Comparison of ENCODE assay signal across 10 mouse cellular contexts in genomic region chr15:101220905-101221297, GRCm38 (mm10). TPM values are rescaled to one million over a fixed set of nuclear protein-coding genes. Genes with fewer than 3 reads are reported as not detected.
A peak's percentile ranks its signal among the peaks of the same experiment; 100 is the strongest.
DNase-seq lines count a peak whose midpoint lies in the region; ATAC-seq and TF ChIP-seq lines count a peak whose summit lies in the region.
"Had no signal": no experiment of that assay in that cellular context is flagged by ENCODE, and none has a peak within 500 bp of the region (broad histone marks: within the 10 kb centered on the region; RNA-seq: fewer than 3 reads in every experiment).

No protein-coding gene starts in this region.

- no peak for TF ChIP-seq CTCF in lung, embryonic 14.5 days (IDR thresholded peaks at IDR 0.05; ENCODE audit: low read depth)
- no peak for TF ChIP-seq CTCF in lung, adult 2 months (IDR thresholded peaks at IDR 0.05; ENCODE audit: insufficient read depth, low read length)

- ATAC-seq in lung, embryonic 14.5 days (ENCODE audit: insufficient read depth): no peak
- ATAC-seq in embryonic facial prominence, embryonic 14.5 days (ENCODE audit: low read depth): peak; percentile 64
- peak; percentile 48 for ATAC-seq in limb, embryonic 12.5 days (ENCODE audit: insufficient number of reproducible peaks, insufficient read depth, low FRiP score, low TSS enrichment, low read depth)
- no peak for ATAC-seq in stomach, embryonic 15.5 days (ENCODE audit: insufficient read depth, low FRiP score, low read depth)
- ATAC-seq in inflammation-experienced regulatory T-cells, adult 6 months: no peak

- no peak overlapping the region for H3K27ac ChIP-seq in lung, embryonic 14.5 days (ENCODE audit: low read depth)
- peak overlapping the region; percentile 81 for H3K27ac ChIP-seq in embryonic facial prominence, embryonic 14.5 days (replicated peaks; ENCODE audit: low read depth, low read length)
- peak overlapping the region; percentile 88 for H3K27ac ChIP-seq in limb, embryonic 12.5 days
- peak overlapping the region; percentile 44; the same call in 1 of the 2 replicates for H3K27ac ChIP-seq in stomach, embryonic 15.5 days

- H3K27me3 ChIP-seq in lung, embryonic 14.5 days (ENCODE audit: insufficient read depth, low read length): 0 out of 2 replicates have a peak, but pooled peaks cover 5% of the 10 kb centered on the region
- H3K27me3 ChIP-seq in embryonic facial prominence, embryonic 14.5 days (replicated peaks; ENCODE audit: control insufficient read depth, insufficient read depth, low read length): no peaks in the 10 kb centered on the region
- peaks cover 8% of the 10 kb centered on the region for H3K27me3 ChIP-seq in limb, embryonic 12.5 days
- H3K27me3 ChIP-seq in stomach, embryonic 15.5 days (replicated peaks): no peaks in the 10 kb centered on the region

- H3K36me3 ChIP-seq in lung, embryonic 14.5 days (ENCODE audit: insufficient read depth): no peaks in the 10 kb centered on the region
- H3K36me3 ChIP-seq in embryonic facial prominence, embryonic 14.5 days (ENCODE audit: control insufficient read depth, insufficient read depth, low read length): no peaks in the 10 kb centered on the region
- no peaks in the 10 kb centered on the region for H3K36me3 ChIP-seq in limb, embryonic 12.5 days
- no peaks in the 10 kb centered on the region for H3K36me3 ChIP-seq in stomach, embryonic 15.5 days
- H3K36me3 ChIP-seq: lung, embryonic 15.5 days had no signal

- 7% methylated on average over 8 of the region's 8 CpGs for WGBS in lung, embryonic 14.5 days
- WGBS in lung, adult 2 months: 29% methylated on average over 8 of the region's 8 CpGs
- WGBS in embryonic facial prominence, embryonic 14.5 days: 4% methylated on average over 8 of the region's 8 CpGs
- 6% methylated on average over 8 of the region's 8 CpGs for WGBS in limb, embryonic 12.5 days
- 16% methylated on average over 8 of the region's 8 CpGs for WGBS in stomach, embryonic 15.5 days

- DNase-seq in lung, embryonic 14.5 days: no peak
- no peak for DNase-seq in lung, adult 2 months
- peak; percentile 94 for DNase-seq in embryonic facial prominence, embryonic 14.5 days (ENCODE audit: low spot score)
- DNase-seq in adrenal gland, adult (ENCODE audit: inconsistent age in 2 of 2, low spot score in 1 of 2): no peak
- DNase-seq: cerebellum, adult 9-10 months; right cerebral cortex, postnatal 14 days had no signal

- peak overlapping the region; percentile 55; the same call in 1 of the 2 replicates for H3K4me2 ChIP-seq in lung, embryonic 14.5 days
- H3K4me2 ChIP-seq in embryonic facial prominence, embryonic 14.5 days (ENCODE audit: low read depth, low read length): peak overlapping the region; percentile 50
- peak overlapping the region; percentile 79 for H3K4me2 ChIP-seq in limb, embryonic 12.5 days
- H3K4me2 ChIP-seq in stomach, embryonic 15.5 days: no peak overlapping the region

- no peak overlapping the region for H3K9ac ChIP-seq in lung, embryonic 14.5 days
- no peak overlapping the region for H3K9ac ChIP-seq in embryonic facial prominence, embryonic 14.5 days (ENCODE audit: low read depth, low read length)
- H3K9ac ChIP-seq in limb, embryonic 12.5 days (replicated peaks): no peak overlapping the region
- no peak overlapping the region for H3K9ac ChIP-seq in stomach, embryonic 15.5 days

- H3K4me3 ChIP-seq in lung, embryonic 14.5 days (ENCODE audit: low read depth, low read length): no peak overlapping the region
- H3K4me3 ChIP-seq in lung, adult 2 months (replicated peaks; ENCODE audit: extremely low read depth, low read depth, low read length): no peak overlapping the region
- no peak overlapping the region for H3K4me3 ChIP-seq in embryonic facial prominence, embryonic 14.5 days (ENCODE audit: low read depth, low read length)
- peak overlapping the region; percentile 23; the same call in 1 of the 2 replicates for H3K4me3 ChIP-seq in limb, embryonic 12.5 days (replicated peaks)
- no peak overlapping the region for H3K4me3 ChIP-seq in stomach, embryonic 15.5 days (replicated peaks)

- H3K9me3 ChIP-seq in lung, embryonic 14.5 days (ENCODE audit: low read depth, low read length): no peaks in the 10 kb centered on the region
- no peaks in the 10 kb centered on the region for H3K9me3 ChIP-seq in embryonic facial prominence, embryonic 14.5 days (ENCODE audit: control insufficient read depth, low read length)
- no peaks in the 10 kb centered on the region for H3K9me3 ChIP-seq in limb, embryonic 12.5 days
- H3K9me3 ChIP-seq in stomach, embryonic 15.5 days: no peaks in the 10 kb centered on the region
- H3K9me3 ChIP-seq: lung, embryonic 15.5 days had no signal

- no peak for TF ChIP-seq POLR2A in lung, adult 2 months (IDR thresholded peaks at IDR 0.05; ENCODE audit: borderline replicate concordance, extremely low read depth, low read depth, low read length)

- H3K4me1 ChIP-seq in lung, embryonic 14.5 days (ENCODE audit: insufficient read depth): peaks cover 14% of the 10 kb centered on the region; the same call in 1 of the 2 replicates
- H3K4me1 ChIP-seq in lung, adult 2 months (ENCODE audit: control insufficient read depth, insufficient read depth, low read length): peaks cover 10% of the 10 kb centered on the region
- H3K4me1 ChIP-seq in embryonic facial prominence, embryonic 14.5 days (ENCODE audit: control insufficient read depth, insufficient read depth, low read length): peaks cover 27% of the 10 kb centered on the region
- peaks cover 49% of the 10 kb centered on the region for H3K4me1 ChIP-seq in limb, embryonic 12.5 days (replicated peaks)
- peaks cover 41% of the 10 kb centered on the region for H3K4me1 ChIP-seq in stomach, embryonic 15.5 days

RNA-seq across cellular contexts. Expression of gene Grasp, which starts 3.1 kb away (rescaled TPM):
- polyA plus RNA-seq in lung, embryonic 14.5 days (2014; fragmentation: Nextera tagmentation; extraction: Ambion mirVana): 7.8 and 10.4 TPM in 2 replicates
- 36.6 and 58.8 TPM in 2 replicates for polyA plus RNA-seq in lung, adult 2 months (2012; rRNA removed)
- 6.1 and 7.9 TPM in 2 replicates for polyA plus RNA-seq in embryonic facial prominence, embryonic 14.5 days (2014; fragmentation: Nextera tagmentation; extraction: Ambion mirVana)
- 7.9 and 10.5 TPM in 2 replicates for polyA plus RNA-seq in limb, embryonic 12.5 days (2016; fragmentation: Nextera tagmentation; extraction: Ambion mirVana)
- polyA plus RNA-seq in stomach, embryonic 15.5 days (2015; fragmentation: Nextera tagmentation; extraction: Ambion mirVana): 6.0 and 7.3 TPM in 2 replicates
- under 1 TPM; 0.18 to 0.50 (median 0.28) TPM for polyA plus RNA-seq in inflammation-experienced regulatory T-cells, adult 6 months (2017; shearing (Covaris generic))

RNA-seq across cellular contexts. Expression of gene Nr4a1, which starts 33.2 kb away (rescaled TPM):
- 8.8 TPM in 2 replicates for polyA plus RNA-seq in lung, embryonic 14.5 days (2014; fragmentation: Nextera tagmentation; extraction: Ambion mirVana)
- polyA plus RNA-seq in lung, adult 2 months (2012; rRNA removed): 40.0 and 43.4 TPM in 2 replicates
- polyA plus RNA-seq in embryonic facial prominence, embryonic 14.5 days (2014; fragmentation: Nextera tagmentation; extraction: Ambion mirVana): 11.5 and 12.4 TPM in 2 replicates
- polyA plus RNA-seq in limb, embryonic 12.5 days (2016; fragmentation: Nextera tagmentation; extraction: Ambion mirVana): 5.5 and 7.0 TPM in 2 replicates
- polyA plus RNA-seq in stomach, embryonic 15.5 days (2015; fragmentation: Nextera tagmentation; extraction: Ambion mirVana): 10.6 and 11.2 TPM in 2 replicates
- polyA plus RNA-seq in inflammation-experienced regulatory T-cells, adult 6 months (2017; shearing (Covaris generic)): 10 to 100 TPM; 46.4 to 73.4 (median 68.3) TPM

RNA-seq across cellular contexts. Expression of gene Acvr1b, which starts 47.0 kb away (rescaled TPM):
- polyA plus RNA-seq in lung, embryonic 14.5 days (2014; fragmentation: Nextera tagmentation; extraction: Ambion mirVana): 6.3 and 6.4 TPM in 2 replicates
- 45.8 and 57.2 TPM in 2 replicates for polyA plus RNA-seq in lung, adult 2 months (2012; rRNA removed)
- 10.2 and 10.7 TPM in 2 replicates for polyA plus RNA-seq in embryonic facial prominence, embryonic 14.5 days (2014; fragmentation: Nextera tagmentation; extraction: Ambion mirVana)
- 7.3 and 8.2 TPM in 2 replicates for polyA plus RNA-seq in limb, embryonic 12.5 days (2016; fragmentation: Nextera tagmentation; extraction: Ambion mirVana)
- 8.9 and 9.9 TPM in 2 replicates for polyA plus RNA-seq in stomach, embryonic 15.5 days (2015; fragmentation: Nextera tagmentation; extraction: Ambion mirVana)
- polyA plus RNA-seq in inflammation-experienced regulatory T-cells, adult 6 months (2017; shearing (Covaris generic)): 1 to 10 TPM in 2 of 3 experiments, under 1 TPM in 1; 0.53 to 4.0 (median 3.6) TPM

Comparison
In these comparisons a context has a peak if more than half of its experiments do, and no peak if none do; other contexts are left out.
1. ATAC-seq: peak in embryonic facial prominence, embryonic 14.5 days (single experiment) and limb, embryonic 12.5 days (single experiment); none in lung, embryonic 14.5 days (single experiment), stomach, embryonic 15.5 days (single experiment) and inflammation-experienced regulatory T-cells, adult 6 months (single experiment).